Mouse (Mus musculus) embryonic fibroblast, embryonic 13.5 days (primary cell): ENCODE data around the gene Gadl1. TPM values are rescaled to one million over a fixed set of nuclear protein-coding genes. Genes with fewer than 3 reads are reported as not detected.

Experiments used
- H3K27ac ChIP-seq: 2 replicates; pipeline ENCODE4 v1.5.1; 2012; ENCODE audit warnings: low read length, control low read depth, inconsistent platforms; ENCODE audit not compliant: insufficient read depth
- H3K4me1 ChIP-seq: 2 replicates; pipeline ENCODE4 v1.6.1; 2011; ENCODE audit warnings: low read length; ENCODE audit not compliant: control insufficient read depth, insufficient read depth
- H3K4me3 ChIP-seq: 2 replicates; pipeline ENCODE4 v1.5.1; 2011; ENCODE audit warnings: mild to moderate bottlenecking, control low read depth, low read length; ENCODE audit not compliant: insufficient read depth
- CTCF ChIP-seq: IDR thresholded peaks from 2 replicates; pipeline ENCODE4 v1.5.1; 2011; ENCODE audit warnings: mild to moderate bottlenecking, control low read depth, low read length, moderate library complexity, borderline replicate concordance; ENCODE audit not compliant: insufficient read depth
- POLR2A ChIP-seq: IDR thresholded peaks from 2 replicates; pipeline ENCODE4 v1.6.1; 2011; ENCODE audit warnings: low read depth, mild to moderate bottlenecking, control low read depth, low read length, moderate library complexity
- polyA plus RNA-seq: library from polyadenylated mRNA; stranded (reverse); fragments of >200 nt; gene quantifications from 2 replicates; pipeline ENCODE4 v1.2.4, GENCODE M21; 2011; ENCODE audit warnings: low read depth; ENCODE audit not compliant: missing spikeins, insufficient read length

Gene Gadl1
- polyA plus RNA-seq, 1 experiment = 0.25 TPM

DNA sequence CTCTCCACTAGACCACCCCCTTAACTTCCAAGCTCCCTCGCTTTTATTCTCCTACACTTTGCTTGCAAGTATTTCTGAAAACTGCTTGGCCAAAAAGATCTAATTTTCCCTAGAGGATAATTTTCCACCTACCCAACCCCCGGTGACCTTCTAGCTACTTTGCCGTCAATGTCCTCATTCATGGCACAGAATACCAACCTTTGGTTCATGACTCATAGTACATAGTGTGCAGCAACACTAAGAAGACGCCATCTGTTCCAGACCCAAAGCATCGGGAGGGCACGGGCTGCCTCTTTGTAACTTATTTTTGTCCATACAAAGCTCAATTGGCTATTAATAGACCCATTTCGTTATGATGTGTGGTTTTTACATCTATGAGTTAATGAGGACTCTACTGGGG lies 55.8 kb downstream of the Gadl1 start:
- H3K4me3 ChIP-seq = no peak overlapping the region
- H3K27ac ChIP-seq = no peak overlapping the region
- peaks cover 2% of the 10 kb centered on the region for H3K4me1 ChIP-seq
- TF ChIP-seq CTCF (no peak), POLR2A (no peak)

DNA sequence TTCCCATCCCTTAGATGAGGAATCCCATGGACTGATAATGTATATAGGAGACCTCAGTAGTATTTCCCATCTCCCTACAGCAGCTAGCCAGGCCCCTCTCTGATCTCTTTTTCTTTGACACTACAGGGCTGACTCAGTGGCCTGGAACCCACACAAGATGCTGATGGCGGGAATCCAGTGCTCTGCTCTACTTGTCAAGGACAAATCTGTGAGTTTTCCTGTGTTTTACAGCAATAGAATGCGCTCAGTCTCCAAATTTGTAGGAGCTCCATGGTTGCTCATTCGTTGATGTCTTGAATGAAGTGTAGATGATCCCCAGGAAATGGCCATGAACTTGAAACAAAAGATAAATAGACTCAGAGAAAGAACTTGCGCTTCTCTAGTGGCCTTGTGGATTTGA lies 56.9 kb downstream of the Gadl1 start:
- no peak for TF ChIP-seq POLR2A
- no peak for TF ChIP-seq CTCF
- Histone ChIP-seq H3K4me3 (no peak overlapping the region), H3K4me1 (peaks cover 2% of the 10 kb centered on the region), H3K27ac (no peak overlapping the region)

GRCm38 (mm10) chr9:115966746-115967145 lies 57.5 kb downstream of the Gadl1 start:
- H3K4me3 ChIP-seq = no peak overlapping the region
- TF ChIP-seq POLR2A (no peak), CTCF (no peak)
- no peak overlapping the region for H3K27ac ChIP-seq
- peaks cover 2% of the 10 kb centered on the region for H3K4me1 ChIP-seq

DNA sequence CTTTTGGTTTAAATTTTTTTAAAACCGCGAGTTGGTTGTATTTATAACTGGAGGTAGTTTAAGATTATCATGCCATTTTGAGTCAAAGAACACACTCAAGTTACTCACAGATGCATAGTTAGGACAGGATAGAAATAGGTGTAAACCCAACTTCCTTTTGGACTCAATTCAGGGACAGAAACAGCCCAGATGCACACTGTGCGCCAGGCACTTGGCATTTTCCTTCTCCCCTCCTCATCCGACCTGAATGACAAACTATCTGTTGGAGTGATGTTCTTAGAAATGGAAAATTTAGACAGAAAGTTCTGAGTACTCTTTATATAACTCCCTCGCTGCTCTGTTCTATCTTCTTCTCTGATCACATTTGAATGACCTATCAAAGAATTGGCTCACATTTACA lies 58.4 kb downstream of the Gadl1 start:
- Histone ChIP-seq H3K27ac (no peak overlapping the region), H3K4me3 (no peak overlapping the region), H3K4me1 (peaks cover 2% of the 10 kb centered on the region)
- TF ChIP-seq CTCF = no peak
- no peak for TF ChIP-seq POLR2A

DNA sequence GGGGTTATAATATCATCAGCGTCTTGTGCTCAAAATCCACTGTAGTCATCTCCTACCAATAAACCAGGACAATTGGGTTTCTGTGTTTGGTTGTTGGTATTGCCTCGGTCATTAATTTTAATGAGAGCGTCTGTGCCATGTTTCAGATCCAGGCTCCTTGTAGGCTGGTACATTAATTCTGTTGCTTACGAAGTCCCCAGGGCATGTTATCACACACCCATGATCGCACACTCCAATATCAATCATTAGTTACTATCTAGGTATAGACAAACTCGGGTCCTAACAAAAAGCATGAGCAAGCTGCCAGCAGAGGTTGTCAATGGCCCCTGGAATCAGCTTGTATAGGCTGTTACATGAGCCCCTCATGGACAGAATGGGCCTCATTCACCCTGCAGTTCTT lies 67.6 kb downstream of the Gadl1 start:
- no peak overlapping the region for H3K27ac ChIP-seq
- no peak overlapping the region for H3K4me3 ChIP-seq
- TF ChIP-seq CTCF (no peak), POLR2A (no peak)
- H3K4me1 ChIP-seq = no peaks in the 10 kb centered on the region

DNA sequence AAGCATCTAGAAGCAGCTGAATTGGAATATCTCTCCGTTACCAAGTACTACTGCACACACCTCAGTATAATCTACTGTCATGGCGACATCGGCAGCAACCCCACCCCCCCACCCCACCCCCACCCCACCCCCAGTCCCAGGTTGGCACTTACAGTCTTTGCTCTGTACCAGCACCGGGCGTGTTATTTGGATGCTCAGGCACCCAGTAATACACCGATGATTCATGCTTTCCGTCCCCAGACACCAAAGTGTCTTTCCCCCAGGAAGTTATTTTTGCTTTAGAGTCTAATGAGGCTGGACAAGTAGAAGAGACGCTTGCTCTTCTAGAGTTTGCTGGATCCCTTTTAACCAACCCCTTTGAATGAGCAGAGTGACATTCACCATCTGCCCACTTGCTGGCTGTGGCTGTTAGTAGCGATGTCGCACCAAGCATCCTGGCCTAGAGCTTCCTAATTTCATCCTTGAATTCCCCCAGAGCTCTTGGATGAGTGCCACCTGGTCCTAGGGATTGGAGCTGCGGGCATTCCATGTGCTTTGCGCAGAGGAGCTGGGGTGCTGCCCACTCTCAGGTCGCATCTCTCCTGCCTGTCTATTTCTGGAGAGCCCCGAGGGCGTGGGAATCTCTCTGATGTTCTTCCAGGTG lies 68.5 kb downstream of the Gadl1 start:
- H3K27ac ChIP-seq = no peak overlapping the region
- H3K4me1 ChIP-seq = no peaks in the 10 kb centered on the region
- TF ChIP-seq POLR2A (no peak), CTCF (no peak)
- H3K4me3 ChIP-seq = no peak overlapping the region

DNA sequence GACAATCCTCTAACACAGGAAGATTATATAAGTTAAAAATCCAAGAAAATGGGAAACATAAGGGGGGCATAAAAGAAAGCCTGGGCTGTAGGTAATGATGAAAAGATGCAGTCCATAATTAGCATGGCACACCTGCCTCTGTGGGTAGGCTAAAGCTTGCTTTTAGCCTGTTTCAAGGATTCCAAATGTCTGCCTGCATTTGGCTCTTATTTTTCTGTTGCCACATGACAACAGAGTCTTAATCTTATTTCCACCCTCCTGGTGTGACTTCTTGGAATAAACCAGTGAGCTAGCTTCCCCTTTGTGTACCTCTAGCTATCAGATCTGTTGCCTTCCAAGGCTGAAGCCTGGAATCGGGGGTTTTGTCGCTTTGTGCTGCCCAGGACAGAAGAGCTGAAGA lies 69.2 kb downstream of the Gadl1 start:
- no peak overlapping the region for H3K27ac ChIP-seq
- H3K4me3 ChIP-seq = no peak overlapping the region
- TF ChIP-seq POLR2A = no peak
- no peak for TF ChIP-seq CTCF
- no peaks in the 10 kb centered on the region for H3K4me1 ChIP-seq

- no peaks in the 10 kb centered on the region for H3K4me1 ChIP-seq
- H3K4me3 ChIP-seq = no peak overlapping the region
Measured at GRCm38 (mm10) chr9:115990661-115991060, 81.4 kb downstream of the Gadl1 start.

GRCm38 (mm10) chr9:115994772-115995171 lies 85.5 kb downstream of the Gadl1 start:
- Histone ChIP-seq H3K4me3 (no peak overlapping the region), H3K27ac (no peak overlapping the region), H3K4me1 (no peaks in the 10 kb centered on the region)
- no peak for TF ChIP-seq POLR2A
- TF ChIP-seq CTCF = no peak

More at GRCm38 (mm10) chr9:115990661-115991060, 81.4 kb downstream of the Gadl1 start:
- H3K27ac ChIP-seq = no peak overlapping the region
- TF ChIP-seq CTCF = no peak
- TF ChIP-seq POLR2A = no peak

DNA sequence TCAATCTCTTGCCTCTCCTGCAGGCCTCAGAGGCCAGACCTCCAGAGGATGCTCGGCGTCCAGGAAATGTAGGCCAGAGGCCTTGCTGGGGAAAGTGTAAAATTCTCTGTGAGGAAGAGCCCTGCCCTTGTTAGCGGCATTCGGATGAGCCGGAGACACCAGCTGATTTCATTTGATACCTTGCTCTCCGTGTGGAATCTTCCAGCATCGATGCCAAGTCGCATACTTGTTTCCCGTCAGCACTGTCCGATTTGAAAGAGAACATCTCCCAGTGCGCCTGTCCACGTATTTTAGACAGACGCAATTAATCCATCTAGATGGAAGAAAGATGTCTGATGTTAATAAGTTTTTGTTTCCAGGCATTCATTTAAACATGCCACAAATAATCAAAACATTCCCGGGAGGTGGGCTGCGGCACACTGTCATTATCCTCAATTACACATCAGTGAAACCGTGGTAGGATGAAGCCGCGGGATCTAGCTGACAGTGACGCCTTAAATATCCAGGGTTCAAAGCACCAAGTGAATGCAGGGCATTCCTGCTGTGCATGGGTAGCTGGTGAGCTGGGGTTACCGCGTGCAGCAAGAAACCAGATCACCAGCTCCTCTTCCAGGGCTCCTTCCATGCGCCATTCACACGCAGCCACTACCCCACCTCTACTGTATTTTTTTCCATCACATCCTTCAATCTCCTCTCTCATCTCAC lies 86.8 kb downstream of the Gadl1 start:
- TF ChIP-seq CTCF = no peak
- TF ChIP-seq POLR2A = no peak
- H3K27ac ChIP-seq = no peak overlapping the region
- H3K4me1 ChIP-seq = no peaks in the 10 kb centered on the region
- no peak overlapping the region for H3K4me3 ChIP-seq
